Mouse (Mus musculus): Measurements from ENCODE around the gene Med29. TPM values are rescaled to one million over a fixed set of nuclear protein-coding genes. Genes with fewer than 3 reads are reported as not detected.

The Med29 gene
- total RNA-seq (2021), result 10 to 100 TPM; 22.6 to 23.0 TPM
- long read RNA-seq, experiment 1, transcript Med29-201 (4 exons, 1,281 nt), result major isoform, 25 of 25 reads
- long read RNA-seq, experiment 1, partial matches to known transcripts, result 0 of 25 reads
- long read RNA-seq, experiment 1, other reads (novel, unspliced or antisense), result 0 of 25 reads
- long read RNA-seq, experiment 2, transcript Med29-201 (4 exons, 1,281 nt), result major isoform, 24 of 27 reads
- long read RNA-seq, experiment 2, partial matches to known transcripts, result 1 of 27 reads
- long read RNA-seq, experiment 2, other reads (novel, unspliced or antisense), result 2 of 27 reads

DNA sequence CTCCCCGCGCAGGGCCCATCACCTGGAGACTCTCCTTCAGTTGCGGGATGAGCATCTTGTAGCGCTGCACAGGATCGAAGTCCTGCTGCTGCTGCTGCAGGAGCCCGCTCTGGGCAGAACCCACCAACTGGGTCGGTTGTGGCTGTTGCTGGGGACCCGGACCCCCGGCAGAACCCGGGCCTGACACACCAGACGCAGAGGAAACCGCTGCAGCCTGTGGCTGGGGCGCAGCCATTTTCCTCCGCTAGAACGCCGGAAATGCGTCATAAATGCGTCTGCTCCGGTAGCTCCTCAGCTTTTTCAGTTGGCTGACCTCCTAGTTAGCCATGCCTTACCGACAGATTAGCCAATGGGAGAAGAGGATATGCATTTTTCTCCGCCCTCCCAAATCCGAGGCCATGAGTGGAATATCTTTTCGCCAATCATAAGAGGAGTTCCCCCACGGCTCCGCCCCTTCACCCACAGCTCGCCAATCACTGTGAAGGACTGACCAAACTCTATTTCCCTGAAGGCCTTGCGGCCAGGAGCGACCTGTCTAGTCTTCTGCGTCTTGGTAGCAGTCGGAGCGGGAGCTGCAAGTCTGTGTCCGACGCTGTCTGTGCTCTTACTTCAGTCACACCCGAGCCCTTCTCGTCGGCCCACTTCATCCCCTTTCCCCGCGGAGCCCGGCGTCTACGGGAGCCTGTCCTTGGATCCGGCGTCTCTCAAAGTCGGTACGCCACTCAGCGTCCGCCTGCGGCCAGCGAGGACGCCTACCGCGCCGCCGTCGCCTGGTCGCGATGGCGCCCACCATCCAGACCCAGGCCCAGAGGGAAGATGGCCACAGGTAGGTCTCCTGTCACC lies at the start of gene Med29, which contains the start of gene Paf1:
Gene Med29 (minus strand): TSS at position 280 of the 843 bp plus-strand sequence.
Gene Paf1 (plus strand): TSS at position 523 of the 843 bp plus-strand sequence.
- DNase-seq, result peak; percentile 87

DNA sequence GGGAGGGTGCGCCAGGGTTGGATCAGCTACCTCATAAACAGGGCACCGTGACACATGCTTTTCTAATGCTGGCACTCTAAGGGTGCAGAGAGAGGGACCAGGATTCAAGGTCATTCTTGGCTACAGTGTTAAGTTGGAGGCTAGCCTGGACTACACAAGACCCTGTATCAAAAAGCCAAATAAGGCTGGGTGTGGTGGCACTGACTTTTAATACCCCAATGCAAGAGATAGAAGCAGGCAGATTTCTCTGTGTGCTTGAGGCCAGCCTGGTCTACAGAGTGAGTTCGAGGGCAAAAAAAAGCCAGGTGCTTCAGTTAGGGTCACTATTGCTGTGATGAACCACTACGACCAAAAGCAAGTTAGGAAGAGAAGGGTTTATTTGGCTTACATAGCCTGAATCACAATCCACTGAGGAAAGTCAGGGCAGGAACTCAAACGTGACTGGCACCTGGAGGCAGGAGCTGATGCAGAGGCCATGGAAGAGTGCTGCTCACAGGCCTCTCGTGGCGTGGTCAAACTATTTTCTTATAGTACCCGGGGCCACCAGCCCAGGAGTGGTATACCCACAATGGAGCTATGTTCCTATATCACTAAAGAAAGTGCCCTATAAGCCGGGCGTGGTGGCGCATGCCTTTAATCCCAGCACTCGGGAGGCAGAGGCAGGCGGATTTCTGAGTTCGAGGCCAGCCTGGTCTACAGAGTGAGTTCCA lies 49.4 kb upstream of the Med29 start:
- DNase-seq, result no peak

DNA sequence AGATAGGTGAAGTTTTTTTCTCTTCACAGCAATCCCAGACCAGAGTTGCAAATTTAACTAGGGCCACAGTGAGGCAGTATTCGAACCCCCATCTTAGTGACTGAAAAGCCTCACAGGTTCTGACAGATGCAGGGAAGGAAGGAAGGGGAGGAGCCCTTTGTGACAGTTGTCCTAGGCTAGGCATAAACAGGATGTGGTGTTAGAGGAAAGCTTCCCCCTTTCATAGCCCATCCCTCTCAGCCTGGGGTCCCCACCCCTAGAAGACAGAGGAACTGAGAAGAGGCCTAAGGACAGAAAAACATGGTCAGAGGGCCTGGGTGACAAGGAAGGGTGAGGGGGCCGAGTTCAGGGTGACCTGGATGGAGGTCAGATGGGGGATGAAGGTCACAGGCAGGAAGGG lies 48.2 kb upstream of the Med29 start:
- DNase-seq, result no peak

DNA sequence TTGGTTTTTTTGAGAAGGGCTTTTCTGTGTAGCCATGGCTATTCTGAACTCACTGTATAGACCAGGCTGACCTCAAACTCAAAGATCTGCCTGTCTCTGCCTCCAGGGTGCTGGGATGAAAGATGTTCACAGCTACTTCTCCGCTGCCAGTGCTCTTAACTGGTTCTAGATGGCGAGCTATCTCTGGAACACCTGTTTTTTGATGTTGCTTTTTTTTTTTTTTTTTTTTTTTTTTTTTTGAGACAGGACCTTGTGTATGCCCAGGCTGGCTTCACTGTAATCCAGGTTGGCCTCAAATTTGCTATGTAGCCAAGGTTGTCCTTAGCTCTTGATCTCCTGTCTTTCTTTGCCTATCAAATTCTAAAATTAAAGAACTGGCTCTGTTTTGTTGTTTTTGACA lies 46.3 kb upstream of the Med29 start:
- no peak for DNase-seq

DNA sequence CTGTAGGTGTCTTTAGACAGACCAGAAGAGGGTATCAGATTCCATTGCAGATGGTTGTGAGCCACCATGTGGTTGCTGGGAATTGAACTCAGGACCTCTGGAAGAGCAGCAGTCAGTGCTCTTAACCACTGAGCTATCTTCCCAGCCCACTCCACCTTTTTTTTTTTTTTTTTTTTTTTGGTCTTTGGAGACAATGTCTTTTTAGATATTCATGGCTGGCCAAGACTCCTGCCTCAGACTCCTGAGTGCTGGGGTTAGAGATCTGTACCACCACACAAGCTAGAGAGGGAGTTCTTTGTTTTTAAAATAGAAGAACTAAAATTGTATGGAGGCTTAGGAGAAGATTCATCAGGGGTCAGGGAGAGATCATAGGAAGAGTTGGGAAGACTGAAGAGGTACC lies 45.5 kb upstream of the Med29 start:
- no peak for DNase-seq

DNA sequence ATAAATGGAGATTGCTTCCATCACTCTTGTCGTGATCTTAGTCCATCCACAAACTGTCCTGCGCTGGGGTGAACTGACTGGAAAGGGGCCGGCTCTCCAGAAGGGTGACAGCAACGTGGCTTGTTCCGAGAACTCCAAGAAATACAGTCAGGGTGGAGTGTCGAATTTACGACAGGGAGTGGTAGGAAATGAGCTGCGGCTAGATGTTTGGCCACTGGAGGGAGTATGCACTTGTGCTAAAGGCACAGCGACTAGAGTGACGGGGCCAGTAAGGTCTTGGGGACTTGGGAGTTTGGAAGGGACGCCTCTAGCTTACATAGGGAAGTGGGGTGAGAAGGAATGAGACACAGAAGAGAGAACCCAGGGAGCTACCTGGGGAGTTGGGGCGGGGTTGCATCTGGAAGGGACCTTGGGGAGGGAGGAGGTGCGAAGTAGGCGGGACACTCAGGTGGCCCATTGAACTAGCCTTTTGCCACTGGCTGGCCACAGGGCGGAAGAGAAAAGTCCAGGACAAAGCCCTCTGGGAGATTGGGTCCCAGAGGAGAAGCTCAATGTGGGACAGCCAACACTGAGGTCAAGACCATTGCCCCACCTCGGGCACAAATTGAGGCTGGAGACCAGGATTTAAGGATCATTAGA lies 44.5 kb upstream of the Med29 start, which contains the start of gene Gmfg:
Gene Gmfg (plus strand): TSS at position 516 of the 639 bp plus-strand sequence.
- peak; percentile 67 for DNase-seq

DNA sequence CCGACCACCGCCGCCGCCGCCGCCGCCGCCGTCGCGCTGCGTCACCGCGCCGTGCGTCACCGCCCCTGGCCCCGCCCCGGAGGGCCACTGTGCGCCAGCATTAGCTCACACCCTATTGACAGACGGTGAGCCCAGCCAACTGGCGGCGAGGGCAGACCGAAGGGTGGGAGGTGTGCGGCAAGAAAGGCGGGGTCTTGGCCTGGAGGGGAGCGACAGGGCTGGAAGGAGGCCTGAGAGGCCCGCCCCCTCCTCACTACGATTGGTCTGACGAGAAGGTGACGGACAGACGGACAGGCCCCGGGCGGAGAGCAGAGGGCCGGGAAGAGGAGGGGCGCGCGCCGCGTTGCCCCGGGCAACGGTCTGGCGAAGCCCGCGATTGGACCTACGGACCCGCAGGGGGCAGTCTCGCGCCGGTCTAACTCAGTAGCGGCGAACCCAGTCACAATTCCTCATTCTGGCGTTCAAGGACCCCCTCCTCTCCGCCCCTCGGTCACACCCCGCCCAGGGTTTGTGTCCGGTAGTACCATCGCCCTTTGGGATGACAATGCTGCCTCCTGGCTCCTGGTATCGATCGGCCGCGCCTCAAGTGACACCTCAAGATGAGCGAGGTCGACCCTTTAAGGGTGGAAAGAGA lies 43.9 kb upstream of the Med29 start:
- peak; percentile 100 for DNase-seq

DNA sequence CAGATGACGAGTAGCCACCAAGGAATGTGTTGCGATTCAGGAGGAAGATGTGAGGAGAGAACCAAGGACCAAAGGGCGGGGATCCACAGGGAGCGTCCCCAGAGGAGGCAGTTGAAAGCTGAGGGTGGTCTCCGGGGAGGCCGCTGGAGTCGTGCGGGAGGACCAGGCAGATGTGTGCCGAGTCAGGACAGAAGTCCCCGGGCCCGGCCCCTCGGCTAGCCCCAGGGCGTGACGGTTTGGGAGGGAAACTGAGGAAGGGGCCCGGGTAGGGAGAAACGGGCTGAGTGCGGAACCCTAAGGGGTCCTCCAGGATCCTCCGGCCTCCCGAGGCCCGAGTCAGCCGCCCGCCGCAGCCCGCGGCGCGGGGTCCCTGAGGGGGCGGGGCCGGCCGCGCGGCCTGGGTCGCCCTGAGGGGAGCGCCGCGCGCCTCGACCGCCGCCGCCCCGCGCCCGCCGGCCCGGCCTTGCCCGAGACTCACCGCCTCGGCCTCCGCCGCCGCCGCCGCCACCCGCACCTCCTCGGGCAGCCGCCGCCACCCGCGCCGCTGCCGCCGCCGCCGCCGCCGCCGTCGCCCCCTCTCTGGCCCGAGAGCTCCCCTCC lies 43.3 kb upstream of the Med29 start:
- peak; percentile 43 for DNase-seq

DNA sequence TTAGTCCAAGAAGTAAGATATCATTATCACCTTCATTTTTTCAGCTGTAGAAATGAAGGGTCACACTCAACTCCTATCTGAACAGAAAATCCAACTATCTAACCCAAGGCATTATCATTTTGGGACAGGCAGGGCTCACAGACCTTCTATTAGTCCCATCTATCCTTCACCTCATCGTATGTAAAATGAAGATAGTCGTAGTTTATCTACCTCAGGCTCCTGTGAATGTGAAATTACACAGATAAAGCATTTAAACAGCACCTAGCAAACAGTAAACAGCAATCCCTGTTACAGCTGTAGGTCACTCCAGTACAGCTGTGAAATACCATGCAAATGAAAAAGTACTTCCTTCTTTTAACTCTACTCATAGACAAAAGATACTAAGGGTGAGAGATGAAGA lies 39.7 kb upstream of the Med29 start:
- no peak for DNase-seq

DNA sequence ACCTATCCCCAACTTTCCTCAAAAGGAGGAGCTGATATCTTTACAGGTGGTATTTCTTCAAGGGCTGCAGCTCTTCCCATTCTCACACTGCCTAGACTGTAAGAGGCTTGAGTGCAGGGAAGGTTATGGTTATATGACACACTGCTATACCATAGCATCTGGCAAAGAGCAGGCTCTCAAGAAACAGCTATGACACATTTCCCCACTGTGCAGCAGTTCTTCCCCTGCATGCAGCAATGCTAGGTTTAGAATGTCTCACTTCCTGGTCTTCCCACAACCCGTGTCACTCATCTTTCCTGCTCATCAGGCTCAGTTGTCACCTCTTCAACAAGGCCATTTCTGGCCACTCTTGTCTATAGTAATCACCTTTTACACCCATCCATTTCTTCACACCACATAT lies 38.0 kb upstream of the Med29 start:
- no peak for DNase-seq

DNA sequence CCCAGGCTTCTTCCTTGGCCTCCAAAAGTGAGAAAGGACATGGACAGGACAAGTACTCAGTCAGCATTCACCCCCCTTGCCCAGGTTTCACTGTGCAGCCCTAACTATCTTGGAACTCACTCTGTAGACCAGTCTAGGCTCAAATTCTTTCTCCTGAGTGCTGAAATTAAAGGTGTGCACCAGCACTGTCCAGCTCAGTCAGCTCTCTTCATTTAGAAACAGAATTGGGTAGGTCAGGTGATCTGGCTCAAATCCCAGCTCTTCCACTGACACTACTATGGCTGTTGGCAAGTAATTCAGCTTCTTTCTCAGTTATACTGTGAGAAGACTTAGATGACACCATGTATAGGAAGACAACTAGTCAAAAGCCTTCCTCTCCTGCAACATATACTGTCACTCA lies 35.2 kb upstream of the Med29 start:
- no peak for DNase-seq

DNA sequence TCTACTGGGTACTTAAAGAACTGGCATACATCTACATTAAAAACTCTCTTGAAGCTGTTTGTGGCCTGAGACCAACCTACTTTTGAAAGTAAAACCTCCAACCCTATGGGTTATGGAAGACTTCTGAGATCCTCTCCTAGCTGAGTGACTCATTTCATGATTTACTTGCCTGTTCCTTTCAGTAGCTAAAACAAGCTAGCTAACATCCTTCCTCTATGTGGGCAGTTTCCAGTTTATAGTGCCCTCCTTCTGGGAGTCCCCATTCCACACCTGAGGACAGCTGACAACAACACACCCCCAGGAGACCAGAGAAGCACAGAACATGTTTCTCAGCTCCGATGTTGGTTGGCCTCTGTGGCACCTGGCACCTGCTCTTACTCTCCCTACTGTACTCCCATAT lies 30.5 kb upstream of the Med29 start:
- DNase-seq, result no peak

DNA sequence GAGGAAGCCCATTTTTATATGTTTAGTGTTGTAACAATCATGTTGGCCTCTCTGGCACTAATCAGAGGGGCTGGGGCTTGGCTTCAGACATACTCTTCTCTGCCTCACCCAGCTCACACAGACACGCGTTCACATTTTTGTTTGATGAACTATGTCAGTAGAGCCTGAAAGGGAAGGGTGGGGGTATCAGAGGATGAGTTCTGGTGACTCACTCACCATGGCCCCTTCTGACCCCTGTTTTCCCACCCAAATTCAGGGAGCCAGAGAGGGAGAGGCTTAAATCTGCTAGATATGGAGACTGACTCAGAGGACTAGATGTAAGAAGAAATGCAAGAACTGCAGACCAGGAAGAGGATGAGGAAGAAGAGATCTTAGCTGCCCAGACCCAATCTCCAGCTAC lies 26.9 kb upstream of the Med29 start:
- no peak for DNase-seq

DNA sequence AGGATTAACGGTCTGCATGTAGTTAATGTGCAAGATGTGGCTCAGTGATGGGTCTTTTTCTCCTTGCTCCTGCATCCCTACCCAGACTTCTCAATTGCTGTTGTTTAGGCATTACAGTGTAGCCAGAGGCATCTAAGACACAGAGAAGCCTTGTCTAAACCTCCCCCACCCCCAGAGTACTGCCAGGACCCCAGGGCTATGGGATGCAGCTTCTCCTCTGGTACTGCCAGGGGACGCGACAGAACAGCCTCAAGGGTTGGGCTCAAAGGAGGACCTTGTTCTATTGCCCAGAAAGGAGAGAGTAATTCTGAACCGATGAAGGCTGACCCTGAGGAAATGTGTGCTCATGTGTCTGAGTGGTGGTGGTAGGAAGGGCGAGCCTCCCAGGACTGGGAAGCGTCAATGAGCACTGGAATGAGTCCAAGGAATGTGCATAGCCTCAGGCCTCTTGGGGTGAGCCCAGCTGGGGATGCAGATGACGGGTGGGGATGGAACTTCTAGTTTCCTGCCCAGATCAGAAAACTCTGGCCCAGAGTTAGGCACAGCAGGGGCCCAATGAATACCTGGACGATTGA lies 25.7 kb upstream of the Med29 start:
- DNase-seq, result peak; percentile 41

DNA sequence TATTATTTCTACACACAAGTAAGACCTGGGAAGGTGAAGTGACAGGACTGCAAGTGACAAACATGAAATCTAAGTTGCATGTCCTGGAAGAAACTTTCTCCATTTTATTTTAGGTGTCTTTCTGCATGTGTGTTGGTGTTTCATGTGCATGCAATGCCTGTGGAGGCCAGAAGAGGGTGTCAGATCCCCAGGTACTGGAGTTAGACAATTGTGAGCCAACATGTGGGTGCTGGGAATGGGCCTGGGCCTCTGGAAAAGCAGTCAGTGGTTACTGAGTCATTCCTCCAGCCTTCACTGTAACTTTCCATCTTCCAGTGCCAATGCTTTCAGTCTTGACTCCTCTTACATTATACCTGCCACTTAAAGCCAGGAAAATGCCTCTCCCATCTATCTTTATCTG lies 24.9 kb upstream of the Med29 start:
- DNase-seq, result no peak

DNA sequence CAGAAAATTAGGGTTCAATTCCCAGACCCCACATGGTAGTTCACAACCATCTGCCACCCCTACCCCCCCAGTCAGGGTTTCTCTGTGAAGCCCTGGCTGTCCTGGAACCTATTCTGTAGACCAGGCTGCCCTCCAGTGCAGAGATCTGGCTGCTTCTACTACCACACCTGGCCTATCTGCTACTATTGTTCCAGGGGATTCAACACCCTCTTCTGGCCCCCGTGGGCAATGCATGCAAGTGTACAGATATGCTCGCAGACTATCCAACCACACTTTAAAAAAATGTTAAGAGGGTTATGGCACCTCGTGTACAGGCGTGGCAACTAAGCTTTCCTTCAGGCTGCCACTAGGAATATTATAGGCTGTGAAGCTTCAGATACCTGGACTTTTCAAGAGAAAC lies 20.3 kb upstream of the Med29 start:
- DNase-seq, result no peak

DNA sequence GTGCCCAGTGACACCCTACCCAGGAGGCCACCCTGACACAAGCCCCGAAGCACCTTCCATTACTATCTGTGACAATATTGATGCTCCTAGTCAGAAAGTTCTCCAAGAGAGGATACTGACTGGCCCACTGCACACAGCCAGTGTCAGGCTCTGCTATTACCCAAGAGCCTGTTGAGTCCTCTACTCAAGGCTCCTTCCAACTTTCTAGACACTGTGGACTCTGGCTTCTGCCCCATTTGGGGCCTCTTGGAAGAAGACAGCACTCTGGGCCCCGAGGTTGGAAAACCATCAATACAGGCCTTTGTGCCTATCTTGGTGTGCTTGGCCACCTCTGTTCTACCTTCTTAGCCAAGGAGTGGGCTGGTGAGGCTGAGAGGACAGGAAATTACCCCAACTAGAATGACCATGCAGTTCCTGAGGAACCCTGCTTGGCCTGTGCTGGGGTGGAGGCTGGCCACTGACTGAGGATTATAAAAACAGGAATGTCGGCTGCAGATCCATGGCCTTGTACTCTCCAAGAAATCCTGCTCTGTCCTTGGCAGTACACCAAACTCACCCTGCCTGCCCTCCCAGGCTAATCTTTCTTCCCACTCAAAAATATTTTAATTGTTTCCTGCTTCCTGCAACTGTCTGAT lies 18.4 kb upstream of the Med29 start:
- DNase-seq, result peak; percentile 64

DNA sequence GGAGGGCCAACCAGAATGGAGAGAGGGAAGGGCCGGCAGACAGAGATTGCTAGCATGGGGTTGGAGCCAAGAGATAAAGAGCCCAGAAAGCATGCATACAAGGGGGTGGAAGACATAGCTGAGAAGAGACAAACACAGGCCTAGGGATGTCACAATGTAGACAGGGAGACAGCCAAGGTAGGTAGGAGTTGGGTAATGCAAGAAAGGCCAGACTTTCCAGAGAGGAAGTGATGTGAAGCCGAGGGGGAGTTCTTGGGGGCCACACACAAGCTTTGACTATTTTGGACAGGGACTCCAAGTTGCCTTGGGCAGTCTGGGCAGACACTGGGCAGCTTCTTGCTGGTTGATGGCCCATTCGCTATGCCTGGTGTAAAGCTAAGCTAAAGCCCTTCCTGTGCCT lies 9.4 kb upstream of the Med29 start:
- DNase-seq, result no peak

DNA sequence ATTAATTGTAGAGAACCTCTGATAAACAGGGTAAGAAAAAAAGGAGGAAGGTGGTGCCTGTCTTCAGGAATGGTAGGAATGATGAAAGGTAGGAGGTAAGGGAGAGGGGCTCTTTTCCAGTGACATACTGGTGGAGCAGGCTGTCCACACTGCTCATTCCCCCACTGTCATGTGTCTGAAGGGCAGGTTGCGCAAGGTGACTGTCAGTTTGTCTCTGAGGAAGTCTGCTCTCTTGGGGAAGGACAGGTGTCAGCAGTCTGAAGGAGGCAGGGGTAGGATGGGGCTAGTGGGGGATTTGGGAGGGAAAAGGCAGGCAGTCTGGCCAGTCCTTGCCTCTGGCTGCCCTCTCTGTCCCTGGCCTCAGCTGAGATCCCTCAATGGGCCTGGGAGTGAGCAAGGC lies 8.5 kb upstream of the Med29 start:
- no peak for DNase-seq

DNA sequence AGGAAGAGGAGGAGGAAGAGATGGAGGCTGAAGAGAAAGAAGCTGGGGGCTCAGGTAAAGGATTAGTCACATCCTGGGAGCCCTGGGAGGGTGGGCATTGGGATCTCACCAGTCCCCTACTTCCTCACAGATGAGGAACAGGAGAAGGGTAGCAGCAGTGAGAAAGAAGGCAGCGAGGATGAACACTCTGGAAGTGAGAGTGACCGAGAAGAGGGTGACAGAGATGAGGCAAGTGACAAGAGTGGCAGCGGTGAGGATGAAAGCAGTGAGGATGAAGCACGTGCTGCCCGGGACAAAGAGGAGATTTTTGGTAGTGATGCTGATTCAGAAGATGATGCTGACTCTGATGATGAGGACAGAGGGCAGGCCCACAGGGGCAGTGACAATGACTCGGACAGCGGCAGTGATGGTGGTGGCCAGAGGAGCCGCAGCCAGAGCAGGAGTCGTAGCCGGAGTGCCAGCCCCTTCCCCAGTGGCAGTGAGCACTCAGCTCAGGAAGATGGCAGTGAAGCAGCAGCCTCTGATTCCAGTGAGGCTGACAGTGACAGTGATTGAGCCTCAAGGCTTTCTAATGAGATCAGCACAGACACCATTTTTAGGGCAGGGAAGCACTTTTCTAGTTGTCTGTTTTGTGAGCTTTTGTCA lies 6.3 kb upstream of the Med29 start:
- no peak for DNase-seq
